Mouse (Mus musculus) intestine, postnatal 0 days (tissue): Measurements from ENCODE around the gene Nr2f6. TPM values are rescaled to one million over a fixed set of nuclear protein-coding genes. Genes with fewer than 3 reads are reported as not detected.
"Not testable (repeated sequence)": the region's sequence is repeated elsewhere in the genome, so short reads cannot be mapped to it uniquely, and the experiment has no call there.

Experiments used
- ATAC-seq: fragments of 200-750 bp; cut with Nextera tagmentation; 2 replicates; pipeline ENCODE4 v1.8.0; 2017; ENCODE audit warnings: mild to moderate bottlenecking, moderate TSS enrichment, moderate library complexity
- H3K27ac ChIP-seq: fragments of 300-500 bp; sonication (generic); 2 replicates; pipeline ENCODE4 v1.5.1; 2014; ENCODE audit warnings: mild to moderate bottlenecking, low read depth, low read length, moderate library complexity
- H3K27me3 ChIP-seq: fragments of 300-500 bp; sonication (generic); replicated peaks from 2 replicates; pipeline ENCODE4 v1.6.1; 2014; ENCODE audit warnings: low read length, mixed read lengths; ENCODE audit not compliant: control insufficient read depth, insufficient read depth
- H3K36me3 ChIP-seq: fragments of 300-500 bp; sonication (generic); 2 replicates; pipeline ENCODE4 v1.6.1; 2014; ENCODE audit warnings: mild to moderate bottlenecking, moderate library complexity; ENCODE audit not compliant: control insufficient read depth, insufficient read depth
- H3K4me1 ChIP-seq: fragments of 300-500 bp; sonication (generic); replicated peaks from 2 replicates; pipeline ENCODE4 v1.6.1; 2014; ENCODE audit warnings: antibody characterized with exemption, low read length, mixed read lengths; ENCODE audit not compliant: control insufficient read depth, insufficient read depth
- H3K4me2 ChIP-seq: fragments of 300-500 bp; sonication (generic); replicated peaks from 2 replicates; pipeline ENCODE4 v1.6.1; 2014; ENCODE audit warnings: low read depth, mild to moderate bottlenecking, moderate library complexity
- H3K4me3 ChIP-seq: fragments of 300-500 bp; sonication (generic); 2 replicates; pipeline ENCODE4 v1.5.1; 2014; ENCODE audit warnings: low read depth, low read length
- H3K9ac ChIP-seq: fragments of 300-500 bp; sonication (generic); 2 replicates; pipeline ENCODE4 v1.6.1; 2014; ENCODE audit warnings: mild to moderate bottlenecking, low read depth, low read length
- H3K9me3 ChIP-seq: fragments of 300-500 bp; sonication (generic); 2 replicates; pipeline ENCODE4 v1.6.1; 2016; ENCODE audit warnings: mixed run types; ENCODE audit not compliant: control insufficient read depth
- CTCF ChIP-seq: sonication (generic); IDR thresholded peaks from 2 replicates; pipeline ENCODE4 v1.5.1; 2016; ENCODE audit warnings: low read depth, mild to moderate bottlenecking, control low read depth, antibody characterized with exemption, moderate library complexity
- WGBS: fragments of 180-500 bp; shearing (Covaris S2); extraction: QIAGEN DNeasy Blood & Tissue Kit; methylation state at CpG from one replicate; pipeline ENCODE4 v1.1.7; 2014; 5-methylcytosine and 5-hydroxymethylcytosine counted together
- polyA plus RNA-seq: library from polyadenylated mRNA; unstranded; fragments of >200 nt; fragmentation: Nextera tagmentation; extraction: Ambion mirVana; gene quantifications from 2 replicates; pipeline ENCODE4 v1.2.1, GENCODE M21; 2015

Gene Nr2f6
- polyA plus RNA-seq, 1 experiment from 2014 or later = 58.5 TPM

DNA sequence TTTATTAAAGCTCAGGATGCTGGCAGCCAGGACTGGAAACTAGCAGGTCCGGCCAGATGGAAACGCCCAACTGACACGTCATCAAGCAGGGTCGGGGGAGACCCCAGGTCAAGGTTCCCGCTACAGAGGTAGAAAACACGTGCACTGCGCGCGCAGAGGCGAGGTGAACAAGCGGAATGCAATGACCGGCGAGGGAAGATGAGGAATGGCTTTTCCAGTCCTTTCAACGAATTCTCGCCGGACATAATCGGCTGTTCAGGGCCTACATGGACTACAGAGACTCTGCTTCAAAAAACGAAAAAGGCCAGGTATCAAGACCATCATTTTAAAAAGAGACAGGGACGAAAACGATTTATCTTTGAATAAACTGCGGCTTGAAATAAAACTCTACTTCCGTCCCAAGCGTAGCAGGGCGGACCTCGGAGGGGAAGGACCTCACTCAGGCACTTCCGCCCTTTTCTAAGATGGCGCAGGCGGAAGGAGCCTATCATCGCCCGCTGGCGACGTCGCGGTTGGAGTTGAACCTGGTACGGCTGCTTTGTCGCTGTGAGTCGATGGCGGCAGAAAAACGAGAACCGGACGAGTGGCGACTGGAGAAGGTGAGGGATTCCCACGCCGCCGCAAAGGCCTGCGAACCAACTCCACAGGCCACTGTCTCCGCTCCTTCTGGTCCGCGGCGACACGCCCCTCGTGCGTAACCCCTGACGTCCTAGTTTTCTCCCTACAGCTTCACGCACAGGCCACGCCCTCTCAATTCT, 14.8 kb downstream of the Nr2f6 start, which contains the start of gene Use1:
TSS of gene Use1 (plus strand) at position 78 of the 758 bp plus-strand sequence.
- H3K4me1 ChIP-seq = no peaks in the 10 kb centered on the region
- peak within 1 kb of the TSS; percentile 53 for H3K4me3 ChIP-seq
- H3K27me3 ChIP-seq = no peaks in the 10 kb centered on the region
- TF ChIP-seq CTCF = 0 out of 2 replicates have a peak, but pooled peaks have one; percentile 1
- no peaks in the 10 kb centered on the region for H3K9me3 ChIP-seq
- H3K4me2 ChIP-seq = peak within 1 kb of the TSS; percentile 92
- peak; percentile 63 for ATAC-seq
- H3K27ac ChIP-seq = peak within 1 kb of the TSS; percentile 77
- peak within 1 kb of the TSS; percentile 41 for H3K9ac ChIP-seq
- H3K36me3 ChIP-seq = peaks cover 11% of the 10 kb centered on the region; the same call in 1 of the 2 replicates
- WGBS = under 1% methylated on average over 56 of the region's 56 CpGs

DNA sequence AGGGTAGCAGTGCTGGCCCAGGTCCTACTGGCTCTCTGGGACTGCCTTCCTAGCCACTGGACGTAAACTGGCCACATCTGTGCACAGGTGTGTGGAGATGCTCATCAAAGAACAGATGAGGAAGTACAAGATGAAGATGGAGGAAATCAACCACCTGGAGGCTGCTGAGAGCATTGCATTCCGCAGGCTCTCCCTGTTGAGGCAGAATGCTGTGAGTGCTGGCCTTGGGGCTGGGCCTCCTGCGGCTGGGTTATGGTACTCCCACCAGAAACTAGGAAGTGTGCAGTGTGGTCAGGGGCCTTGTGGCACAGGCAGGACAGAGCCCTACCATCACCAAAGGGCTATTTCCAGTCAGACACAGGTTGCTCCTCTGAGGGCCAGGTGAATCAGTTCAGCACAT, 23.7 kb downstream of the Nr2f6 start:
- Histone ChIP-seq H3K4me2 (no peak overlapping the region), H3K4me3 (no peak overlapping the region), H3K9me3 (no peaks in the 10 kb centered on the region), H3K27ac (no peak overlapping the region), H3K9ac (no peak overlapping the region), H3K36me3 (peaks cover 74% of the 10 kb centered on the region), H3K4me1 (no peaks in the 10 kb centered on the region), H3K27me3 (no peaks in the 10 kb centered on the region)
- peak; percentile 27 for TF ChIP-seq CTCF
- no peak for ATAC-seq
- WGBS = 78% methylated on average over 3 of the region's 3 CpGs

DNA sequence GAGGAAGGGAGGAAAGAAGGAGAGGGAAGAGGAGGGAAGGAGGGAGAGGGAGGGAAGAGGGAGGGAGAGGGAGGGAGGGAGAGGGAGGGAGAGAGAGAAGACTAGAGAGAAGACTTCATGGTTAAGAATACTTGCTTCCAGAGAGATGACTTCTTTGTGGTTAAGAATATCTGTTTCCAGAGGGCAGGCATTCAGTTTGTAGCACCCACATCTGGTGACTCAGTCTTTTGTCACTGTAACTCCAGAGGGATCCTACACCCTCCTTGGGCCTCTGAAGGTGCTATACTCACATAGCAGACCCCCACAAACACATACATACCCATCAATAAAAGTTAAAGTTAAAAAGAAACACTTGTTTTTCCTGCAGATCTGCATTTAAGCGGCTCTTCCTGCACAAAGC, 30.2 kb downstream of the Nr2f6 start:
- H3K9me3 ChIP-seq = no peaks in the 10 kb centered on the region
- no peak overlapping the region for H3K4me3 ChIP-seq
- H3K9ac ChIP-seq = no peak overlapping the region
- ATAC-seq = no peak
- 100% methylated on average over 1 of the region's 1 CpGs for WGBS
- H3K27me3 ChIP-seq = no peaks in the 10 kb centered on the region
- H3K4me1 ChIP-seq = no peaks in the 10 kb centered on the region
- peaks cover 93% of the 10 kb centered on the region for H3K36me3 ChIP-seq
- H3K4me2 ChIP-seq = no peak overlapping the region
- H3K27ac ChIP-seq = no peak overlapping the region
- TF ChIP-seq CTCF = no peak

DNA sequence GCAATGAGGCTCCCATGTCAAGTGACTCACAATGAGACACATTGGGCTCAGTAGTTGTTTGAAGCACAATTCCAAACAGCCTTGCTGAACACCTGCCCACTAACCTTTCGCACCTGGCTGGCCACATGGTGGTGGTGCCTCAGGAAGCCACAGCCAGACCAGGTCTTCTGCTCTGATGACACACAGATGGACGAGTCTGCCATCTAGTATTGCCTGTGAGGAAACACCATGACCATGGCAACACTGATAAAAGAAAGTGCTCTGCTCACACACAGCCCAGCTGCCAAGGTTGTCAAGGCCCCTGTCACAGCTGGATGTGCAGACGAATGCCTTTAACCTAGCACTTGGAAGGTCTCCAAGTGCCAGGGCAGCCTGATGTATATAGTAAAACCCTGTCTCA, 30.6 kb downstream of the Nr2f6 start:
- WGBS = 57% methylated on average over 3 of the region's 3 CpGs
- peaks cover 93% of the 10 kb centered on the region for H3K36me3 ChIP-seq

DNA sequence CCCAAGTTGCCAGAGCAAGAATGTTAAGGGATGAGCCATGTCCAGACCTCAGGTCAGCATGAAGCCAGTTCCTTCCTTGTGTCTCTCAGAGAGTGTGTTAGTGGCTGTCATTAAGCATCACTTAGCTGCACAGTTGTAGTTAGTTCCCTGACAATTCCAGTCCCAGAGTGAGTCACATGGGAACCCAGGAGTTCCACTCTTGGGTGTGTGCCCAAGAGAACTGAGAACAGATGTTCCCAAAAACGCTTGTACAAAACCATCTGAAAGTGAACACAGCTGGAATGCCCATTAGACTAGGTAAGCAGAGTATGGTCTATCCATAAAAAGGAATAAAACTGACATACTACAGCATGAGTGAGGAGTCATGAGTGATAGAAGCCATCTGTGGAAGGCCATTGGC, 35.2 kb downstream of the Nr2f6 start:
- Histone ChIP-seq H3K4me2 (no peak overlapping the region), H3K9me3 (no peaks in the 10 kb centered on the region), H3K27ac (no peak overlapping the region), H3K27me3 (no peaks in the 10 kb centered on the region), H3K9ac (no peak overlapping the region), H3K4me3 (no peak overlapping the region), H3K36me3 (peaks cover 87% of the 10 kb centered on the region), H3K4me1 (no peaks in the 10 kb centered on the region)
- no peak for TF ChIP-seq CTCF
- ATAC-seq = no peak
- WGBS = 57% methylated on average over 1 of the region's 1 CpGs

More for the DNA sequence above, 30.6 kb downstream of the Nr2f6 start:
- H3K4me2 ChIP-seq = no peak overlapping the region
- H3K9me3 ChIP-seq = no peaks in the 10 kb centered on the region
- ATAC-seq = no peak
- no peak overlapping the region for H3K9ac ChIP-seq
- no peak overlapping the region for H3K27ac ChIP-seq
- no peaks in the 10 kb centered on the region for H3K4me1 ChIP-seq
- no peak for TF ChIP-seq CTCF
- H3K27me3 ChIP-seq = no peaks in the 10 kb centered on the region
- no peak overlapping the region for H3K4me3 ChIP-seq

DNA sequence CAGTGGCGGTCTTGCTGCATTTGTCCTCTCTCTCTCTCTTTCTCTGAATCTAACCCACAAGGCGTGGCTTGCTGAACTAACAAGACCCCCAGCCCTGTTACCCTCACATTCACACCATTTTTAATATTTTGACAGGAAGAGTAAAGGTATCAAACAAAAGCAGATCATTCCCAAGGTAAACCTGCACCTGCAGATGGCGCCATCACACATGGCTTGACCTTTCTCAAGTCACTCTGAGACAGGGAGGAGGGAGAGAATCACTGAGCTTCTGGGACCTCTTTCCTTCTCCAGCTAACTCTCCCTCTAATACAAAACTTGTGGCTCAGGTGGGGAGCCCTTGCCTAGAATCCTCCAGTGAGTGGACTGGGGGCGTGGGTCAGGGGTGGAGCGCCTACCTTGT, 41.1 kb downstream of the Nr2f6 start:
- Histone ChIP-seq H3K36me3 (peaks cover 55% of the 10 kb centered on the region), H3K27ac (no peak overlapping the region), H3K4me1 (no peaks in the 10 kb centered on the region), H3K9me3 (no peaks in the 10 kb centered on the region), H3K9ac (no peak overlapping the region), H3K27me3 (no peaks in the 10 kb centered on the region), H3K4me3 (no peak overlapping the region), H3K4me2 (no peak overlapping the region)
- WGBS = 83% methylated on average over 5 of the region's 5 CpGs
- no peak for ATAC-seq
- TF ChIP-seq CTCF = peak; percentile 73

DNA sequence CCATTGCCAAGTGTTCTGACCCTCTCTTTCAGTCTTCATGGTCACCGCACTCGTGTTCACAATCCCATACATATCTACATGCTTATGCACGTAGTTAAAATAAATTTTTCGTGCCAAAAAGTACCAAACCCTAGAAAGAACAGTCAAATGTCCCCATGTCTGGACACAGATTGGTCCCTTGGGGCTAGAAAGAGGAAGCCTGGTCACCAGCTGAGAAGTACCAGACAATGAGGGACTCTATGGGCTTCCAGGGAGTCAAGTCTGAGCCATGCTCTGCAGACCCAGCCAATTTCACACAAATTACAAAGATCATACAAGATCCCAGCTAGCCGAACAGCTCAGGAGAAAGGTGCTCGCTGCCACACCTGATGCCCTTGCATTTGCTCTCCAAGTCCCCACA, 43.9 kb downstream of the Nr2f6 start:
- 95% methylated on average over 6 of the region's 6 CpGs for WGBS
- H3K4me3 ChIP-seq, H3K4me1 ChIP-seq, H3K9ac ChIP-seq, H3K27me3 ChIP-seq, ATAC-seq, H3K27ac ChIP-seq, H3K9me3 ChIP-seq, H3K4me2 ChIP-seq: not testable (repeated sequence)
- H3K36me3 ChIP-seq = peaks cover 48% of the 10 kb centered on the region
